Mouse (Mus musculus) cerebellum, adult (tissue): ENCODE results near the gene Shc1.

Experiments used
- ATAC-seq: cut with Nextera tagmentation; 2 replicates; pipeline ENCODE4 v1.9.2; 2017; ENCODE audit warnings: mild to moderate bottlenecking, moderate library complexity, mixed read lengths; ENCODE audit not compliant: insufficient number of reproducible peaks, low FRiP score, low TSS enrichment

Shc1 gene

DNA sequence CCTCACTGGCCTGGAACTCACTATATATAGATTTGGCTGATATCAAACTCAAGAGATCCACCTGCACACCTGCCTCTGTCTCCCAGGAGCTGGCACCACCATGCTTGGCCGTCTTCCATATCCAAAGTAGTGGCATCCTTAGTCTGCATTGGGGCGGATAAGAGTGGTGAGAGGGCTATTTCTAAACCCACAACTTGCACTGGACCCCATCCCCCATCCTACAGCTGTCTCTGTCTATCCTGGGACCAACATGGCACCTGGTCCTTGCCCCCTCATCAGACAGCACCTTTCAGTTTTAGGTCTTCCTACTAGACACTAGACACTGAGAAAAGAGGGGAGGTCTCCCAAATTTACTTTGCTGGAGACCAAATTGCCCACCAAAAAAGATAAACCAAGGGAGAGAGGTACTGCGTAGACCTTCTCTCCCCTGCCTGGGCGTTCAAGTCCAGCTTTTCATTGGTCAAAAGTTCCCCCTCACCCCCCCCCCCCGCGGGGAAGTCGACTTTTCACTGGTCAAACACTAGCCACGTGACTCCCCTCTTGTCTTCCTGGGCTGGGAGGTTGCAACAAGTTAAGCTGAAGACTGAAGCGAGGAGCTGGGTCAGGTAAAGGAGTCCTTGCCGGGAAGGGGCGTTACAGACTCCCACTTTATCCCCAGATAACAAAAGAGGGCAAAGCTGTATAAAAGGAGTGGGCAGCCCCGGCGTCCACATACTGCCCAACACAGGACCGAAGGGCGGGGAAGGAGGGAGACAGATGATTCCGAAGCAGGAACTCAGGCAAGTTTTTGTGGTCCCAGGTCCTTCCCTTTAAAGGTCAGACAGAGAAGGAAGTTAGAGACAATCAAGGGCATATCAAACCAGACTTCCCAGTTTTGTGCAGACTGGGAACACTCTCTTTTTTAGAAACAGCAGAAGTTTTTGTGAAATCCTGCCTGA, 18.2 kb downstream of the Shc1 start, which contains the start of gene Pbxip1:
Gene Pbxip1, plus strand, starts transcription at position 531 of the 938 bp plus-strand sequence.
- ATAC-seq, result no peak

DNA sequence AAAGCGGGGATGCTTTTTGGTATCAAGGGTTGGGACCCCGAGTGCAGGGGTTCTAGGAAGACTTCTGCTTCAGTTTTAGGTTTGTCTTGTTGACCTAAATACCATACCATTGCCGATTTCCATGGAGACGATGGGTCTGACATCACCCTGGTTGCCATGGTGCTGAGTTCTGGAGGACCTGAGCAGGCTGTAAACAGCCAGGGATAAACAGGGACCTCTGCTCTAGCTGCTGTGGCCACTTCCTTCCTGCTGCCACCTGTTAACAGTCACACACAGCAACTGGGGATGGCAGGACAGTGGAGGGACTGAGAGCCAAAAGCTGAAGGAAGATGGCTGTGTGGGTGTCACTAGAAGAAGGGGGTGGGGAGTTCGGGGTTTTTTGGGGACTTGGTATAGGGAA, 19.0 kb downstream of the Shc1 start:
- ATAC-seq, result no peak

- ATAC-seq, result no peak
Observed at GRCm38 (mm10) chr3:89440691-89441090, 22.4 kb downstream of the Shc1 start.

DNA sequence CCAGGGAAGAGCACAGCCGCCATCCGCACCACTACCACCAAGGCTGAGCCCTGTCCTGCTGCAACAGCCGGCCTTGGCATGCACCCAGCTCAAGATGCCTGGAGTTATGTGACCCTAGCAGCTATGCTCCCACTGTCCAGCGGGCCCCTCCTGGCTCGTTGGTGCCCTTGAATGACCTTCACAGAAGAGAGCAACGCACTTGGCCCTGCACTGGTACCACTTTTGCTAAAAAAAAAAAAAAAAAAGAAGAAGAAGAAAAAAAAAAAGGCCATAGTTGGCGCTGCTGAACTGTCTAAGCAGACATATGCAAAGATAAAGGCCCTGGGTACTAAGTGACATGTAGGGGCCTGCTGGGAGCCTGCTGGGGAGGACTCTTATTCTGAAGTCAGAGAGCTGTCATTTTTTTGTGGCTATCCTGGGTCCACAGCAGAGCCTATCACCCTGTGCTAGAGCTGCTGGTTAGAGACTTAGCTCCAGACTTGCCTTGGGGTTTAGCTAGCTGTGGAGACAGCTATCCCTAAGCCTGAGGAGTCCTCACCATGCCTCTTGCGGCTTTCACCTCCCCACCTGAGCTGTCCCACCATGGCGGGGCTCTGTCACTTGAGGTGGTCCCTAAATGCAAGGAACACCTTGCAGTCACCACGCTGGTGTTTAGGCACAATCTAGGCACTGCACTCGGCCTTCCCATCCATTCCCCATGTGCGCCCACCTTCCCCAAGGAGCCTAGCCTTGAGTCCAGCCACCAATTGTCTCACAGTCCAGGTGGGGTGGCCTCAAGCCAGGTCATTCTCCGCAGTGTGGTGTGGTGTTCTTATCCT, 30.7 kb downstream of the Shc1 start:
- no peak for ATAC-seq

- peak; percentile 41; the same call in 1 of the 2 replicates for ATAC-seq
Observed at GRCm38 (mm10) chr3:89449541-89449940, 31.3 kb downstream of the Shc1 start.

- ATAC-seq, result no peak
Observed at GRCm38 (mm10) chr3:89451916-89452315, 33.7 kb downstream of the Shc1 start.

- no peak for ATAC-seq
Observed at GRCm38 (mm10) chr3:89454401-89455177, 36.3 kb downstream of the Shc1 start, which contains the start of gene Pmvk. Gene Pmvk, plus strand, starts transcription at chr3:89454541.

DNA sequence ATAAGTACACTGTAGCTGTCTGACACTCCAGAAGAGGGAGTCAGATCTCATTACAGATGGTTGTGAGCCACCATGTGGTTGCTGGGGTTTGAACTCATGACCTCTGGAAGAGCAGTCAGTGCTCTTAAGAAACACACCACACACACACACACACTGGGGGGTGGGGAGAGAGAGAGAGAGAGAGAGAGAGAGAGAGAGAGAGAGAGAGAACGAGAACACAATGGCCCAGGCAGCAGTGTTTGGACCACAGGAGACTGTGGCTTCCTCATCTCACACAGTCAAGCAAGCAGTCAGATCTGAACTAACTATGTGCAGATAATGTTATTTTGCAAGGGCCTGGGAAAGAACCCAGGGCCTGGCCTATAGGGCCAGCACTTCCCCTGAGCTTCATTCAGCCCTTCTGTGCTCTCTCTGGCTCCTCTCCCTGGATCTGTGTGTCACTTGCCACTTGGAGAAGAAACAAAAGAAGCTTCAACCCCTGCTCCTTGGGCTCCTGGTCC, 37.6 kb downstream of the Shc1 start:
- ATAC-seq, result no peak

- no peak for ATAC-seq
Observed at GRCm38 (mm10) chr3:89456726-89457665, 38.8 kb downstream of the Shc1 start.

DNA sequence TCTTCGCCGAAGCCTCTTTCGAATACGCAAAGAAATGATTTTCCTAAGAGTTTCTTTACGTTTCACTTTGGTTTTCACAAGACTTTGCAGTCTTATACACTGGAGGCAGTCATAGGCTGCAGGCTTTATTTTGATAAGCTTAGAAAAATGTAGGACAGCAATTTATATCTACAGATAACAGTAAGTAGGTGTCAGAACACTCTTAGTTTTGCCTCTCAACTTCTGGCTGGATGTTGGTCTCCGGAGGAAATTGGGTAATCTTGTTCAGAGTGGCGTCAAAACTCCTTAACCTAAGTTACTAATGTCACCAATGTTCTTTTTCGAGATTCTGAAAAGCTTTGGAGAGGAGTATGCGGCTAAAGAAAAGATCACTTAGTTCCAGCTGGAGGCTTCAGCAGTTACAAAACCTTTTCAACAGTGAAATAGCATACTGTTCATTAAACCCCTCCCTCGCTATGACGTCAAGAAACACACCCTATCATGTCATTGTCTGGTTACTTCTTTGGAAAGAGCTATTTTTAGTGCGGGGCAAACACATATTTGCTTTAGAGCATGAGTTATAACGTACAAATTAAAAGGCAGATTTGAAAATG, 40.2 kb downstream of the Shc1 start:
- no peak for ATAC-seq

- ATAC-seq, result peak; percentile 77
Observed at GRCm38 (mm10) chr3:89458965-89459807, 40.9 kb downstream of the Shc1 start.

DNA sequence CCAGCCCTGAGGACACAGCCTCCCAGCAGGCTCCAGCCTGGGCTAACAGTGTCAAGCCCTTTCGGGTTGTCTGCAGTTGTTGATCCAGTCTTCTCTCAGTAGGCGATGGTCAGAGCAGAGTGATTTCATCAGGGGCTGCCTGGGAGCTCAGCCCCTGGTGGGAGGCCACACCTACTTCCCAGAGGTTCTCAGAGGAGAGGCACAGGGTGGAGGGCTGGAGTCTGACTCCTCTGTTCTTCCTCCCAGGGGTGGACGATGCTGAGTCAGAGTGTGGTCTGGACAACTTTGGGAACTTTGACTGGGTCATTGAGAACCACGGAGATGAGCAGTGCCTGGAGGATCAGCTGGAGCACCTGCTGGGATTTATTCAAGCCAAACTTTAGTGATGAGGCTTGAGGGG, 50.0 kb downstream of the Shc1 start:
- ATAC-seq, result no peak

GRCm38 (mm10) chr3:89472280-89472679, 54.0 kb downstream of the Shc1 start:
- ATAC-seq, result no peak

DNA sequence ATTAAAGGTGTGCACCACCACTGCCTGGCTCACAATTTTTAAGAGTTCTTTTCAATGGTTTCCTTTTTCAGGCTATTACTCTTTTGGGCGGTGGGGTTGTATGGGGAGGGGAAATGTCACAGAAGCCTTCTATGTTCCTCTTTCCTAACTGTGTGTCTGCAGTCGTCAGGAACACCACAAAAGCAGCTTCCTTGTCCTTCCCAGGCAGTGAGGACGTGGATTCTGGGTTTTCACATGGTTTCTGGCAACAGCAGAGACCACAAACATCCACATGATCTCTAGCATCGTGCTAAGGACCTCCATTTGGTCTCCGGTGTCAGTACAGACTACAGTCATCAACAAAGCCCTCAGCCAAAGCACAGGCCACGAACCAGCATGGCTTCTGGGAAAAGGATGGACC, 55.6 kb downstream of the Shc1 start:
- ATAC-seq, result no peak

DNA sequence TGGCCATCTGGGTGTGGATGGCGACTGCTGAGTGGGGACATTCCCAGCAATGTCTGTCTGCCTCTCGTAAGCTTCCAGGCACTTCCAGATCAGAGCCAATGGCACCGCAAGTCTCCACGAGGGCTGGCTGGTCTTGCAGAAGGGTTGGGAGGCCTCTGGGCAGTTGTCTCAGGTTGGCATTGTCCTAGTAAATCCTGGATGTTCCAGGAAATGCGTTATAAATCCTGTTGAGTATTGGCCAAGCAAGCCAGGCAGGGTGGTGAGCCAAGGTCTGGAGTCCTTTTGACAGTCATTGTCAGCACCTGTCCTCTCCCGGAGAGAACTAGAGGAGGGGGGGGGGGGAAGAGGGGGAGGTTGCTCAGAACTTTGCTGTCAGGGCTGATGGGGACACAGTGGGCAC, 60.8 kb downstream of the Shc1 start:
- no peak for ATAC-seq
